Mouse (Mus musculus): Measurements from ENCODE around the gene H2afy.

GRCm38 (mm10) chr13:56183687-56184086, 47.5 kb upstream of the H2afy start:
- TF ChIP-seq POLR2A (IDR thresholded peaks at IDR 0.05; ENCODE audit: insufficient read depth, low read length) (no peak), EP300 (IDR thresholded peaks at IDR 0.05; ENCODE audit: insufficient read depth, low read depth, low read length) (no peak)
